Mouse (Mus musculus) forebrain, postnatal 0 days (tissue): ENCODE data around the gene Fam222a. TPM values are rescaled to one million over a fixed set of nuclear protein-coding genes. Genes with fewer than 3 reads are reported as not detected.

Experiments
- ATAC-seq: fragments of 200-750 bp; cut with Nextera tagmentation; 2 replicates; pipeline ENCODE4 v1.8.0; 2017; ENCODE audit warnings: mild to moderate bottlenecking, moderate library complexity
- DNase-seq: peaks from one replicate; pipeline ENCODE4 v3.0.0-alpha.2; 2015
- H3K27ac ChIP-seq: fragments of 300-500 bp; sonication (generic); 2 replicates; pipeline ENCODE4 v1.5.1; 2014; ENCODE audit warnings: low read depth, mild to moderate bottlenecking, antibody characterized with exemption, low read length, moderate library complexity, mixed read lengths
- H3K27me3 ChIP-seq: fragments of 300-500 bp; sonication (generic); 2 replicates; pipeline ENCODE4 v1.6.1; 2014; ENCODE audit warnings: mild to moderate bottlenecking, low read length, mixed read lengths; ENCODE audit not compliant: insufficient read depth
- H3K36me3 ChIP-seq: fragments of 300-500 bp; sonication (generic); 2 replicates; pipeline ENCODE4 v1.6.1; 2014; ENCODE audit warnings: mild to moderate bottlenecking, moderate library complexity; ENCODE audit not compliant: insufficient read depth
- H3K4me1 ChIP-seq: fragments of 300-500 bp; sonication (generic); 2 replicates; pipeline ENCODE4 v1.6.1; 2014; ENCODE audit warnings: antibody characterized with exemption; ENCODE audit not compliant: insufficient read depth
- H3K4me2 ChIP-seq: fragments of 300-500 bp; sonication (generic); 2 replicates; pipeline ENCODE4 v1.6.1; 2014; ENCODE audit warnings: low read depth, mild to moderate bottlenecking, moderate library complexity
- H3K4me3 ChIP-seq: fragments of 300-500 bp; sonication (generic); 2 replicates; pipeline ENCODE4 v1.5.1; 2014; ENCODE audit warnings: low read depth, low read length, mixed read lengths
- H3K9ac ChIP-seq: fragments of 300-500 bp; sonication (generic); 2 replicates; pipeline ENCODE4 v1.6.1; 2014; ENCODE audit warnings: mild to moderate bottlenecking
- H3K9me3 ChIP-seq: fragments of 300-500 bp; sonication (generic); 2 replicates; pipeline ENCODE4 v1.6.1; 2016; ENCODE audit warnings: low read length
- CTCF ChIP-seq: sonication (generic); IDR thresholded peaks from 2 replicates; pipeline ENCODE4 v1.5.1; 2016; ENCODE audit warnings: antibody characterized with exemption, control low read depth, low read depth
- WGBS: fragments of 180-500 bp; shearing (Covaris S2); extraction: QIAGEN DNeasy Blood & Tissue Kit; methylation state at CpG from one replicate; pipeline ENCODE4 v1.1.7; 2014; 5-methylcytosine and 5-hydroxymethylcytosine counted together
- polyA plus RNA-seq: library from polyadenylated mRNA; unstranded; fragments of >200 nt; fragmentation: Nextera tagmentation; extraction: Ambion mirVana; gene quantifications from 2 replicates; pipeline ENCODE4 v1.2.1, GENCODE M21; 2015
- total RNA-seq: library from RNA; depleted of rRNA; stranded (reverse); fragments of >200 nt; gene quantifications from 2 replicates; pipeline ENCODE4 v1.2.3, GENCODE M21; 2014

The Fam222a gene
- total and polyA plus RNA-seq, 2 experiments from 2014 or later = 3.4 to 8.2 TPM

DNA sequence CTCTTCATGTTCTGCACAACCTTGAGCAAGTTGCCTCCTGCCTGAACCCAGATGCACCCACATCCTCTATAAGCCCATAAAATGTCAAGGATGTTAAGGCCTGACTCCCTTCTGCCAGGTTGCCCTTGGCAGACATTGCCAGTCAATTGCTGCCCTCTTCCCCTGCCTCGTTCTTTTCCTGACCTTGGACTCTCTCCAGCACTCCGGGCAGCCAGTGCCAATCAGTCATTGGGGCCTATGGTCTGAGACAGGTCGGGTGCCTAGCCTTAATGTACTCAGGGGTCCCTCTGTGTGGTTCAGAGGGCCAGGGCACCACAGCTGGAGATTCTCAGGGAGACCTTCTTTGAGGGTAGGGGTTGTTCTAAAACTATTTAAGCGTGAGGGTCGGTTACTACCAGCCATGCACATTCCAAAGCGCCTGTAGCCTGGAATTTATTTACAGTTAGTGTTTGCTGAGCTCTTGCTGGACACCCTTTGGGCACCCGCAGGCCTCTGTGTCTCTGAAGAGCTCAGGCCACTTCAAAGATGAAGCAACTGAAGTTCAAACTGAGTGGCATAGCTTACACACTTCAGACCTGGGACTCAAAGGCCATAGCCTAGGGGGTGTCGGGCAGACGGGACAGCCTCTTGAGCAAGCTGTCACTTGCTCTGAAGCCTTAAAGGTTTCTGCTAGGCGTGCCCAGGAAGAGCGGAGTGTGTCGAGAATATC lies 6.3 kb downstream of the Fam222a start:
- no peak for TF ChIP-seq CTCF
- Histone ChIP-seq H3K4me2 (no peak overlapping the region), H3K9ac (no peak overlapping the region), H3K27ac (no peak overlapping the region), H3K36me3 (no peaks in the 10 kb centered on the region), H3K27me3 (no peaks in the 10 kb centered on the region; the same call in none of the 2 replicates), H3K9me3 (no peaks in the 10 kb centered on the region), H3K4me3 (no peak overlapping the region), H3K4me1 (peaks cover 62% of the 10 kb centered on the region)
- 59% methylated on average over 12 of the region's 12 CpGs for WGBS
- DNase-seq (no peak), ATAC-seq (no peak)

DNA sequence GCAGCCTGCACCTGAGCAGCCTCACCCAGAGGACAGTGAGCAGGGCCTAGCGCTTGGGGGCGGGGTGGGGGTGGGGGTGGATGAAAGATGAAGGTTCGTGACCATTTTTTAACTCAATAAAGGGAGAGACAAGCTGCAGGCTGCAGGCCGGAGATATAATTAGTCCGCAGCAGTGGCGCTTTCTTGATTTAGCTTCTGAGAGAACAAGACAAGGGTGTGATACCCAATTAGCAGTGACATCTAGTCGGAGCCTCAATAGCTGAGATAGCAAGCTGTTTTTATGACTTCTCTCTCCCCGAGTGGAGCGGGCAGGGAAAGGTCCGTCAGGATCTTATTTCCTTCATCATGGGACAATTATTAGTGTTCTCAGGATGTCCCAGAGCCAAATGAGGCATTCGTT lies 7.2 kb downstream of the Fam222a start:
- H3K27ac ChIP-seq = no peak overlapping the region
- DNase-seq = no peak

DNA sequence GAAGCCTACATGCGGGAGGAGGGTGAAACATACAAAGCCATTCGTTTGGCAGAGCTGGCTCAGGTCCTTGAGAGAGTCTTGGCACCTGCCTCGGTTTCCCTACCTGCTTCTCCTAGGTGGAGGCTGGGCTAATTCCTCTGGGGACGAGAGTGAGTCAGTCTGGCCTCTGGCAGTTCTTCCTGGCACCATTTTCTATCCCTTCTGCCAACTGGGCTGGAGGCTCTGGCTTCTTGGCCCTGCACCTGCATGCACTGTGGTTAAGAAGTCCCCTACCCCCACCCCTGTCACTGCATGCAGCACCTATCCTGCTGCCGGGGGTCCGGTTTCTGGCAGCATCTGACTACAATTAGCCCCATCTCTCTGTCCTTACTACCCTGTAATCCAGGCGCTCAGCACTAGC lies 7.7 kb downstream of the Fam222a start:
- 52% methylated on average over 7 of the region's 7 CpGs for WGBS
- DNase-seq (no peak), ATAC-seq (no peak)
- Histone ChIP-seq H3K9me3 (no peaks in the 10 kb centered on the region), H3K27me3 (no peaks in the 10 kb centered on the region; the same call in none of the 2 replicates), H3K9ac (no peak overlapping the region; the same call in 1 of the 2 replicates), H3K27ac (no peak overlapping the region), H3K4me3 (no peak overlapping the region), H3K36me3 (no peaks in the 10 kb centered on the region), H3K4me2 (peak overlapping the region; percentile 24), H3K4me1 (peaks cover 53% of the 10 kb centered on the region)
- TF ChIP-seq CTCF = no peak

More for the DNA sequence above, 7.2 kb downstream of the Fam222a start:
- Histone ChIP-seq H3K27me3 (no peaks in the 10 kb centered on the region; the same call in none of the 2 replicates), H3K4me2 (peak overlapping the region; percentile 24), H3K36me3 (no peaks in the 10 kb centered on the region), H3K4me3 (no peak overlapping the region), H3K9ac (no peak overlapping the region), H3K9me3 (no peaks in the 10 kb centered on the region), H3K4me1 (peaks cover 56% of the 10 kb centered on the region)
- ATAC-seq = no peak
- 12% methylated on average over 11 of the region's 11 CpGs for WGBS
- TF ChIP-seq CTCF = no peak

DNA sequence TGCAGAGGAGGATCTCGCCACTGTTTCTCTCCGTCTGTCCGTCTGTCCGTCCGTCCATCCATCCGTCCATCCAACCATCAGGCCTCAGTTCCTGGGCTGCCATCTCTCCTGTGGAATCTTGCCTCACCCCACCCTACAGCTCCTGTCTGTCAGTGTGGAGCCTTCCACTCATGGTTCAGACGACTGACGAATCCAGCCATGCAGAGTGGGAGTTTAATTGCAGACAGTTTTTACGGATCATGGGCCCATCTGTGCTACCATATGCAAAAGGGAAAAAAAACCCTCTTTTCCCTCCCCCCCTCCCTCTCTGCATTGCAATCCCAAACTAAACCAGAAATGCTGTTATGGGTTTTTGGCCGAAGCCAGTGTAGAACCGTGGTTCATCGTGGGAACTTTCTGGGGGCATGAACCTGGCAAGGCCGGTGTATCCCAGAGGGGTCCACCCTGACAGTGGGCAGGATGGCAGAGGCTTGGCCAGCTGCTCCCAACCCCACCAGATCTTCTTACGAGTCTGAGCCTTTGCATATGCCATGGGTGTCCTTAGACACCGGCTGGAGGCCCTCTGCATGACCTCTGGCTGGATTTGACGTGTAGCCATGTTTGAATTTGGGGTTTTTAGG lies 8.3 kb downstream of the Fam222a start:
- Histone ChIP-seq H3K4me1 (peaks cover 50% of the 10 kb centered on the region), H3K4me3 (no peak overlapping the region), H3K36me3 (no peaks in the 10 kb centered on the region), H3K9ac (no peak overlapping the region; the same call in 1 of the 2 replicates), H3K27ac (no peak overlapping the region), H3K9me3 (no peaks in the 10 kb centered on the region), H3K4me2 (0 out of 2 replicates have a peak overlapping the region, but pooled peaks have one; percentile 24), H3K27me3 (no peaks in the 10 kb centered on the region; the same call in 1 of the 2 replicates)
- ATAC-seq (peak; percentile 52), DNase-seq (peak; percentile 82)
- 63% methylated on average over 16 of the region's 16 CpGs for WGBS
- no peak for TF ChIP-seq CTCF

DNA sequence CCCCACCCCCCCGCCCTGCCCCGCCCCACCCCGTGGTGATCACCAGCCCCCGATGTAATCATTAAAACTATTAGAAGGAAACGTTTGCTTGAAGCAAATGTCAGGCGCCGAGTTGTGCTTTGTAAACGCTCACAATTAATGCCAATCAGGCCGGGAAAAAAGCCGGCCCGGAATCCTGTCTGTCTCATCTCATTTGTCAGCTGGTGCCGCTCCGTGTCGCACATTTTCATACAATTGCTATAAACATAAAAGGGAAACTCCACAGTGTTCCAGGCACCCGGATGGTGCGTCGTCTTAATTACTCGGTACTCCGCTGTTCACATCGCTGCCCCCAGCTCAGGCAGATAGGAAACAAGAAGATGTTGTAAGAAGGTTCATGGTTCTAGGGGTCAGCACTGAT lies 10.5 kb downstream of the Fam222a start:
- Histone ChIP-seq H3K4me2 (peak overlapping the region; percentile 23; the same call in 1 of the 2 replicates), H3K4me1 (peaks cover 30% of the 10 kb centered on the region), H3K9me3 (no peaks in the 10 kb centered on the region), H3K9ac (no peak overlapping the region), H3K36me3 (no peaks in the 10 kb centered on the region), H3K4me3 (no peak overlapping the region), H3K27me3 (peaks cover 4% of the 10 kb centered on the region; the same call in 1 of the 2 replicates), H3K27ac (no peak overlapping the region)
- ATAC-seq (peak; percentile 42; the same call in 1 of the 2 replicates), DNase-seq (peak; percentile 73)
- 11% methylated on average over 20 of the region's 20 CpGs for WGBS
- no peak for TF ChIP-seq CTCF

DNA sequence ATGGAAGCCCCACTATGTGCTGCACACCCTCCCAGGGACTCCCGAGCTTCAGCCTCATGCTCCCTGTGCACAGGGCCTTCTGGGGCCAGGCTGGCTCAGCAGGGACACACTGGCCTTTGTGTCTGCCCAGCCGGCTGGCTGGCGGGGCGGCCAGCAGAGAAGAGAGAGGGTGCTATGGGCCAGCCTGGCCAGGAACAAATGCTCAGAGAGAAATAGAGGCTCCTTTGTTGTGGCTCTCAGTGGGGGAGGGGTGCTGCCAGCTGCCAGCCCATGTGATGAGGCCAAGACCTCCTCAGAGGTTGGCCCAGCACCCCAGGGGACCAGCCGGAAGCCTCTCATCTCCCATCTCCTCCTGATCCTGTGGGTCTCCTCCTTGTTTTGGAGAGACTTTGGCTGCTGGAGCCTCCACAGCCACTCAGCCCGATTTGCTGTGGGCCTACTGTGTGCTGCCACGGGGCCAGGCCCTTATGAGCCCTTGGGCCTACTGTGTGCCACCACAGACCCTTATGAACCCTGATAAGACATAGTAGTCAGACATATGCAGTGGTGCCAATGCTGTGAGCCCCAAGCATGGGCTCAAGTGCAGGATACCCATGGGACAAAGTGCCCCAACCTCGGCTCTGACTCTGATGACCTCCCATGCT lies 12.0 kb downstream of the Fam222a start:
- WGBS = 53% methylated on average over 8 of the region's 8 CpGs
- TF ChIP-seq CTCF = no peak
- H3K9me3 ChIP-seq = no peaks in the 10 kb centered on the region
- ATAC-seq (peak; percentile 41), DNase-seq (no peak)
- no peak overlapping the region for H3K27ac ChIP-seq
- no peak overlapping the region for H3K4me2 ChIP-seq
- peaks cover 21% of the 10 kb centered on the region for H3K4me1 ChIP-seq
- peaks cover 6% of the 10 kb centered on the region; the same call in 1 of the 2 replicates for H3K27me3 ChIP-seq
- no peak overlapping the region for H3K9ac ChIP-seq
- H3K4me3 ChIP-seq = no peak overlapping the region
- H3K36me3 ChIP-seq = no peaks in the 10 kb centered on the region
